Mouse (Mus musculus): Measurements from ENCODE around the gene D17Wsu92e. TPM values are rescaled to one million over a fixed set of nuclear protein-coding genes. Genes with fewer than 3 reads are reported as not detected.

D17Wsu92e gene
- total RNA-seq (2023), result 10 to 100 TPM; 86.4 to 87.0 TPM

GRCm38 (mm10) chr17:27820568-27821406 is at the start of gene D17Wsu92e:
TSS of gene D17Wsu92e (minus strand) at chr17:27820648.

GRCm38 (mm10) chr17:27856265-27856797 is 35.9 kb upstream of the D17Wsu92e start, which contains the start of gene Uhrf1bp1:
TSS of gene Uhrf1bp1 (plus strand) at chr17:27856441.

GRCm38 (mm10) chr17:27837850-27838249 is 17.4 kb upstream of the D17Wsu92e start, which contains the start of gene Snrpc:
TSS of gene Snrpc (plus strand) at chr17:27838150.

GRCm38 (mm10) chr17:27728770-27729169 is 91.7 kb downstream of the D17Wsu92e start, which contains the start of gene Spdef:
TSS of gene Spdef (minus strand) at chr17:27728955.

Other genes with a start within 250 kb of the D17Wsu92e start
- 100 to 1,000 TPM; 106 to 121 TPM for gene Nudt3, start 197.2 kb downstream of the D17Wsu92e start, total RNA-seq (2023)
- gene RPS10-NUDT3, start 185.4 kb downstream of the D17Wsu92e start, total RNA-seq (2023), result not detected
- 1,000 to 10,000 TPM; 2,987 to 3,088 TPM for gene Rps10, start 184.0 kb downstream of the D17Wsu92e start, total RNA-seq (2023)
- gene Pacsin1, start 165.1 kb downstream of the D17Wsu92e start, total RNA-seq (2023), result 10 to 100 TPM; 41.0 to 46.9 TPM
- under 1 TPM in 1 of 2 experiments, not detected in 1; 0.44 TPM for gene Spdef, start 91.7 kb downstream of the D17Wsu92e start, total RNA-seq (2023)
- 10 to 100 TPM; 76.2 to 89.3 TPM for gene Snrpc, start 17.5 kb upstream of the D17Wsu92e start, total RNA-seq (2023)
- gene Uhrf1bp1, start 35.8 kb upstream of the D17Wsu92e start, total RNA-seq (2023), result 1 to 10 TPM; 4.3 to 4.4 TPM
- 10 to 100 TPM; 55.5 to 56.6 TPM for gene Anks1, start 88.7 kb upstream of the D17Wsu92e start, total RNA-seq (2023)
- gene Taf11, start 89.2 kb upstream of the D17Wsu92e start, total RNA-seq (2023), result 10 to 100 TPM; 33.4 to 35.7 TPM